Mouse (Mus musculus) CH12.LX (cell line): ENCODE measurements at regions not wholly inside any gene's neighbourhood (a gene's known extent, or its start where the extent isn't known, plus 50 kb on each side); places are given as distances from the start of the nearest gene placed in this dataset.

Experiments
- DNase-seq: peaks from one replicate; pipeline ENCODE4 v3.0.0-alpha.2; 2013; ENCODE audit errors: extremely low read depth
- H3K27ac ChIP-seq: 2 replicates; pipeline ENCODE4 v1.5.1; 2012; ENCODE audit warnings: low read depth, mild to moderate bottlenecking, control low read depth, moderate library complexity; ENCODE audit not compliant: insufficient read depth
- H3K27me3 ChIP-seq: replicated peaks from 2 replicates; pipeline ENCODE3; 2012; ENCODE audit warnings: inconsistent platforms
- H3K36me3 ChIP-seq, 2 experiments: replicated peaks in 1 of 2; 2 replicates each; pipeline versions ENCODE3 to v1.6.1; 2012; ENCODE audit warnings: inconsistent platforms in 1 of 2, low read length in 1 of 2, mild to moderate bottlenecking in 1 of 2, mixed read lengths in 1 of 2, moderate library complexity in 1 of 2; ENCODE audit not compliant: control insufficient read depth in 1 of 2, insufficient read depth in 1 of 2
- H3K4me1 ChIP-seq, 2 experiments: 2 replicates each; pipeline ENCODE4 v1.6.1; 2012; ENCODE audit warnings: inconsistent platforms in 1 of 2, moderate library complexity in 1 of 2; ENCODE audit not compliant: insufficient read depth in 2 of 2, control insufficient read depth in 1 of 2
- H3K4me2 ChIP-seq: 2 replicates; pipeline ENCODE4 v1.6.1; 2012; ENCODE audit warnings: low read depth, mild to moderate bottlenecking, control low read depth; ENCODE audit not compliant: poor library complexity, insufficient read depth, severe bottlenecking
- H3K4me3 ChIP-seq, 3 experiments: fragments of 150-350 bp in 1 of 3; sonication (generic) in 1 of 3; replicated peaks in 1 of 3; 2 replicates each; pipeline versions ENCODE3 to v1.5.1; 2011 to 2012; ENCODE audit warnings: low read depth in 2 of 3, low read length in 2 of 3, mild to moderate bottlenecking in 2 of 3, moderate library complexity in 2 of 3, control low read depth in 1 of 3, improper control_type of control experiment in 1 of 3, inconsistent platforms in 1 of 3, mixed read lengths in 1 of 3; ENCODE audit not compliant: poor library complexity in 1 of 3
- H3K79me2 ChIP-seq: replicated peaks from 2 replicates; pipeline ENCODE4 v1.6.1; 2012; ENCODE audit warnings: mild to moderate bottlenecking, moderate library complexity; ENCODE audit not compliant: control insufficient read depth, poor library complexity, insufficient read depth, severe bottlenecking; ENCODE audit errors: extremely low read depth
- H3K9ac ChIP-seq: 2 replicates; pipeline ENCODE4 v1.6.1; 2012; ENCODE audit warnings: low read depth, mild to moderate bottlenecking, control low read depth, moderate library complexity; ENCODE audit not compliant: insufficient read depth
- H3K9me3 ChIP-seq: replicated peaks from 2 replicates; pipeline ENCODE3; 2012; ENCODE audit warnings: low read length, inconsistent platforms, mixed read lengths
- CHD2 ChIP-seq: IDR thresholded peaks from 2 replicates; pipeline ENCODE4 v1.6.1; 2011; ENCODE audit warnings: low read length, improper control_type of control experiment
- CTCF ChIP-seq, 2 experiments: IDR thresholded peaks in 1 of 2; conservative IDR thresholded peaks in 1 of 2; 2 replicates each; pipeline ENCODE4 v1.5.1; 2011 to 2012; ENCODE audit warnings: low read depth in 2 of 2, low read length in 2 of 2, improper control_type of control experiment in 1 of 2, inconsistent platforms in 1 of 2, mild to moderate bottlenecking in 1 of 2, moderate library complexity in 1 of 2
- E2F4 ChIP-seq: IDR thresholded peaks from 2 replicates; pipeline ENCODE4 v1.6.1; 2011; ENCODE audit warnings: low read depth, low read length, improper control_type of control experiment; ENCODE audit not compliant: insufficient replicate concordance
- ELF1 ChIP-seq: IDR thresholded peaks from 2 replicates; pipeline ENCODE4 v1.6.1; 2014; ENCODE audit warnings: low read depth, mild to moderate bottlenecking, inconsistent platforms, low read length, improper control_type of control experiment
- EP300 ChIP-seq: IDR thresholded peaks from 2 replicates; pipeline ENCODE4 v1.6.1; 2011; ENCODE audit warnings: low read length, improper control_type of control experiment
- GABPA ChIP-seq: IDR thresholded peaks from 2 replicates; pipeline ENCODE4 v1.6.1; 2012; ENCODE audit warnings: low read depth, low read length, improper control_type of control experiment, inconsistent platforms; ENCODE audit not compliant: insufficient replicate concordance
- IRF4 ChIP-seq: IDR thresholded peaks from 2 replicates; pipeline ENCODE4 v1.6.1; 2014; ENCODE audit warnings: low read depth, mild to moderate bottlenecking, inconsistent platforms, low read length, improper control_type of control experiment
- JUN ChIP-seq: IDR thresholded peaks from 2 replicates; pipeline ENCODE4 v1.6.1; 2011; ENCODE audit warnings: low read depth, mild to moderate bottlenecking, low read length, improper control_type of control experiment, moderate library complexity; ENCODE audit not compliant: insufficient read depth
- JUND ChIP-seq: conservative IDR thresholded peaks from 2 replicates; pipeline ENCODE4 v1.6.1; 2011; ENCODE audit warnings: low read depth, low read length, improper control_type of control experiment
- KAT2A ChIP-seq: IDR thresholded peaks from 2 replicates; pipeline ENCODE4 v1.6.1; 2012; ENCODE audit warnings: low read length, improper control_type of control experiment, inconsistent platforms; ENCODE audit not compliant: insufficient replicate concordance
- MAFK ChIP-seq: IDR thresholded peaks from 2 replicates; pipeline ENCODE4 v1.6.1; 2011; ENCODE audit warnings: low read length, improper control_type of control experiment; ENCODE audit not compliant: insufficient replicate concordance
- MAX ChIP-seq: IDR thresholded peaks from 2 replicates; pipeline ENCODE4 v1.6.1; 2011; ENCODE audit warnings: low read length, improper control_type of control experiment
- MXI1 ChIP-seq: IDR thresholded peaks from 2 replicates; pipeline ENCODE4 v1.6.1; 2011; ENCODE audit warnings: mild to moderate bottlenecking, low read depth, low read length, improper control_type of control experiment
- MYC ChIP-seq: IDR thresholded peaks from 2 replicates; pipeline ENCODE4 v1.6.1; 2011; ENCODE audit warnings: low read depth, mild to moderate bottlenecking, improper control_type of control experiment, low read length
- PAX5 ChIP-seq: IDR thresholded peaks from 2 replicates; pipeline ENCODE4 v1.6.1; 2012; ENCODE audit warnings: low read length, inconsistent platforms, mixed read lengths
- POLR2A ChIP-seq: IDR thresholded peaks from 2 replicates; pipeline ENCODE4 v1.6.1; 2011; ENCODE audit warnings: low read depth, mild to moderate bottlenecking, improper control_type of control experiment, low read length
- POLR2AphosphoS2 ChIP-seq: IDR thresholded peaks from 2 replicates; pipeline ENCODE4 v1.6.1; 2011; ENCODE audit warnings: low read depth, low read length, improper control_type of control experiment
- RAD21 ChIP-seq: IDR thresholded peaks from 2 replicates; pipeline ENCODE4 v1.6.1; 2011; ENCODE audit warnings: low read depth, mild to moderate bottlenecking, low read length, improper control_type of control experiment, moderate library complexity
- SMC3 ChIP-seq: IDR thresholded peaks from 2 replicates; pipeline ENCODE4 v1.6.1; 2011; ENCODE audit warnings: low read depth, low read length, improper control_type of control experiment
- TBP ChIP-seq: conservative IDR thresholded peaks from 2 replicates; pipeline ENCODE4 v1.6.1; 2011; ENCODE audit warnings: low read depth, low read length, improper control_type of control experiment
- UBTF ChIP-seq: IDR thresholded peaks from 2 replicates; pipeline ENCODE4 v1.6.1; 2012; ENCODE audit warnings: low read depth, mild to moderate bottlenecking, inconsistent platforms, low read length, improper control_type of control experiment, moderate library complexity
- USF1 ChIP-seq: IDR thresholded peaks from 2 replicates; pipeline ENCODE4 v1.6.1; 2014; ENCODE audit warnings: low read depth, mild to moderate bottlenecking, inconsistent platforms, low read length, improper control_type of control experiment
- USF2 ChIP-seq: conservative IDR thresholded peaks from 2 replicates; pipeline ENCODE4 v1.6.1; 2011; ENCODE audit warnings: low read depth, low read length, improper control_type of control experiment
- ZC3H11A ChIP-seq: IDR thresholded peaks from 2 replicates; pipeline ENCODE4 v1.6.1; 2012; ENCODE audit warnings: low read depth, mild to moderate bottlenecking, inconsistent platforms, low read length, improper control_type of control experiment
- ZNF384 ChIP-seq: IDR thresholded peaks from 2 replicates; pipeline ENCODE4 v1.6.1; 2012; ENCODE audit warnings: low read depth, low read length, improper control_type of control experiment, inconsistent platforms
- dilution Hi-C: fragments of 300-500 bp; cut with MboI; formaldehyde crosslinking; loops from 2 replicates; pipeline ENCODE4 v1.14.3; 2020; ENCODE audit warnings: low sequenced_read_pairs; ENCODE audit not compliant: extremely low pct_unique_long_range_greater_than_20kb, extremely low pct_ligation_motif_present
- in situ Hi-C: fragments of 300-500 bp; cut with MboI; formaldehyde crosslinking; loops from 3 replicates; pipeline ENCODE4 v1.14.3; 2019; ENCODE audit warnings: low sequenced_read_pairs, low pct_ligation_motif_present, low pct_unique_long_range_greater_than_20kb, mixed read lengths

- in situ Hi-C loops = no loop called here
- peak; percentile 11 for DNase-seq
- peaks cover 0 to 10% of the 10 kb centered on the region in 2 experiments; a peak in 2 of 4 replicates for H3K4me1 ChIP-seq
- no peak for TF ChIP-seq CHD2
- TF ChIP-seq KAT2A = no peak
- no peak for TF ChIP-seq ZNF384
- TF ChIP-seq USF1 = no peak
- TF ChIP-seq MAFK = no peak
- TF ChIP-seq ZC3H11A = no peak
- no peak for TF ChIP-seq PAX5
- TF ChIP-seq GABPA = no peak
- no peak for TF ChIP-seq JUND
- TF ChIP-seq RAD21 = no peak
- TF ChIP-seq SMC3 = no peak
- TF ChIP-seq MYC = no peak
- no peak for TF ChIP-seq EP300
- no peak for TF ChIP-seq MXI1
- no peak for TF ChIP-seq TBP
- TF ChIP-seq ELF1 = no peak
- TF ChIP-seq JUN = no peak
- TF ChIP-seq E2F4 = no peak
- TF ChIP-seq POLR2A = no peak
- TF ChIP-seq UBTF = no peak
- TF ChIP-seq, all 38 proteins: peak for 0
- H3K9me3 ChIP-seq = no peaks in the 10 kb centered on the region
- no peak overlapping the region for H3K9ac ChIP-seq
- H3K27ac ChIP-seq = no peak overlapping the region
- no peaks in the 10 kb centered on the region for H3K36me3 ChIP-seq
- H3K4me3 ChIP-seq = no peak overlapping the region
- no peak overlapping the region for H3K4me2 ChIP-seq
- dilution Hi-C loops = no loop called here
- no peaks in the 10 kb centered on the region for H3K79me2 ChIP-seq
- H3K27me3 ChIP-seq = no peaks in the 10 kb centered on the region
Observed at GRCm38 (mm10) chr1:194437301-194437700, 180.7 kb upstream of the Plxna2 start.

- DNase-seq = no peak
- Histone ChIP-seq H3K79me2 (no peaks in the 10 kb centered on the region), H3K4me2 (no peak overlapping the region), H3K27ac (no peak overlapping the region), H3K9ac (no peak overlapping the region), H3K4me3 (no peak overlapping the region), H3K9me3 (no peaks in the 10 kb centered on the region), H3K4me1 (peaks cover 0 to 10% of the 10 kb centered on the region in 2 experiments; a peak in 2 of 4 replicates), H3K27me3 (no peaks in the 10 kb centered on the region), H3K36me3 (no peaks in the 10 kb centered on the region)
- dilution Hi-C loops = no loop called here
- in situ Hi-C loops = no loop called here
- TF ChIP-seq IRF4 (no peak), MAX (no peak), ZC3H11A (no peak), TBP (no peak), CTCF (conservative IDR thresholded peaks at IDR 0.05 in 1 of 2, IDR thresholded peaks at IDR 0.05 in 1 of 2; ENCODE audit: low read depth in 2 of 2, low read length in 2 of 2) (no peak), POLR2AphosphoS2 (no peak), USF2 (no peak), JUN (no peak)
Observed at GRCm38 (mm10) chr1:194435060-194435459, 183.0 kb upstream of the Plxna2 start.
